Mouse (Mus musculus) liver, adult 2 months (tissue): Measurements from ENCODE around the gene Tbl3. TPM values are rescaled to one million over a fixed set of nuclear protein-coding genes. Genes with fewer than 3 reads are reported as not detected.

Experiments
- DNase-seq: peaks from one replicate; pipeline ENCODE4 v3.0.0-alpha.2; 2011; ENCODE audit warnings: low read depth, low spot score; ENCODE audit errors: extremely low read depth
- H3K27ac ChIP-seq: fragments of 200-500 bp; replicated peaks from 2 replicates; pipeline ENCODE4 v1.5.1; 2012; ENCODE audit warnings: low read depth, mild to moderate bottlenecking, control low read depth, inconsistent platforms, low read length; ENCODE audit not compliant: insufficient read depth
- H3K27me3 ChIP-seq: fragments of 200-500 bp; 2 replicates; pipeline ENCODE4 v1.6.1; 2012; ENCODE audit warnings: mild to moderate bottlenecking, moderate library complexity, low read length, inconsistent platforms; ENCODE audit not compliant: control insufficient read depth, insufficient read depth
- H3K36me3 ChIP-seq: fragments of 200-500 bp; 2 replicates; pipeline ENCODE4 v1.6.1; 2012; ENCODE audit warnings: low read length, inconsistent platforms; ENCODE audit not compliant: control insufficient read depth, insufficient read depth
- H3K4me1 ChIP-seq: fragments of 200-500 bp; 2 replicates; pipeline ENCODE4 v1.6.1; 2011; ENCODE audit warnings: low read length; ENCODE audit not compliant: control insufficient read depth, insufficient read depth
- H3K4me3 ChIP-seq: fragments of 200-500 bp; 2 replicates; pipeline ENCODE4 v1.5.1; 2011; ENCODE audit warnings: low read depth, mild to moderate bottlenecking, control low read depth, low read length, moderate library complexity; ENCODE audit not compliant: insufficient read depth
- H3K79me2 ChIP-seq: fragments of 200-500 bp; 2 replicates; pipeline ENCODE4 v1.6.1; 2012; ENCODE audit warnings: inconsistent platforms, mild to moderate bottlenecking, low read length, moderate library complexity; ENCODE audit not compliant: control insufficient read depth, insufficient read depth
- H3K9ac ChIP-seq: fragments of 200-500 bp; 2 replicates; pipeline ENCODE4 v1.6.1; 2012; ENCODE audit warnings: low read depth, mild to moderate bottlenecking, control low read depth, inconsistent platforms, low read length
- CTCF ChIP-seq: fragments of 200-500 bp; IDR thresholded peaks from 2 replicates; pipeline ENCODE4 v1.5.1; 2011; ENCODE audit warnings: low read depth, low read length, control low read depth
- POLR2A ChIP-seq: fragments of 200-500 bp; IDR thresholded peaks from 2 replicates; pipeline ENCODE4 v1.6.1; 2011; ENCODE audit warnings: low read length, control low read depth; ENCODE audit not compliant: insufficient read depth; ENCODE audit errors: extremely low read depth
- WGBS: fragments of 180-500 bp; shearing (Covaris S2); methylation state at CpG from one replicate; pipeline ENCODE4 v1.1.7; 2018; 5-methylcytosine and 5-hydroxymethylcytosine counted together
- polyA plus RNA-seq: library from polyadenylated mRNA; depleted of rRNA; stranded (reverse); fragments of >200 nt; gene quantifications from 2 replicates; pipeline ENCODE4 v1.2.3, GENCODE M21; 2012
- total RNA-seq: library from RNA; depleted of rRNA; stranded (reverse); fragments of >200 nt; gene quantifications from 2 replicates; pipeline ENCODE4 v1.2.3, GENCODE M21; 2014

The Tbl3 gene
- total and polyA plus RNA-seq, 2 experiments, result 14.2 to 37.9 TPM

DNA sequence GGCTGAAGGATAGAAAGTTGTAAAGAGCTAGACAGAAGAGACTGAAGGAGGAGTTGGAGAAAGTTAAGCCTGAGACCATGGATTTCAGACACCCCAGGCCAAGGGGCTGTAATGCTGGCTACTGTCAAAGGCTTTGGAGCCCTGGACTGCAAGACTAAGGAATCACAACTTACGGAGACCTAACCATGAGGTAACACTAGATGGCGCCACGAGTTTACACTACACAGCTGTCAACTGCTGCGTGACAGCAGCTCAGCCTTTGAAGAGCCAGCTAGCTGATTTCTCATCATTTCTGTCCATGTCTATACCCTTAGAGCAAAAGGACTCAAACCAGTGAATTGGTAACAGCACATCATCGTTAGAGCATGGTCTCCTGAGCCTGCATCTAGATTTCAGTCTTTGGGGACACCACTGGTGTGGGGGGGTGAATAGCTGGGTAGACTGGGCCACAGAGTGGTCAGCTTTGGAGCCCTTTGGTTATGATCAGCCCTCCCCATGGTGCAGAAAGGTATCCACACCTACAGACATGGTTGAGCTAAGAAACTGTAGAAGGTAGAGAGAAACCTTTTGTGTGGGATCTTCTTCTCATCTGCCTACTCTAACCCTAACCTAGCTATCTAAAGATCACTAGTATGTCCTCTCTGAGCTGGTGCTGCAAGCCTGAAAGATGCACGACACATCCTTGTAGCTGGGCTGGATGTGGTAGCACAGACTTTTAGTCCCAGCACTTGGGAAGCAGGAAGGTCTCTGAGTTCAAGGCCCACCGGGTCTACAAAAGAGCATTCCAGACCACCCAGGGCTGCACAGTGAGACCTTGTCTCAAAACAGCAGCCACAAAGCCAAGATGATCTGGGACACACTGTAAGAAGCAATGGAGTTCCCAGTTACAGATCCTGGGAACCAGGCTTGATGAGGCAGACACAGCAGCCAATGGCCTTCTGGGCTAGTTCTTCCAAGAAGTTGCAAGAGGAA, 38.4 kb upstream of the Tbl3 start:
- H3K79me2 ChIP-seq, result no peaks in the 10 kb centered on the region
- H3K9ac ChIP-seq, result no peak overlapping the region
- 23% methylated on average over 7 of the region's 7 CpGs for WGBS
- H3K4me3 ChIP-seq, result no peak overlapping the region
- TF ChIP-seq POLR2A, result no peak
- TF ChIP-seq CTCF, result peak; percentile 75
- peaks cover 23% of the 10 kb centered on the region for H3K4me1 ChIP-seq
- no peaks in the 10 kb centered on the region for H3K27me3 ChIP-seq
- DNase-seq, result peak; percentile 84
- peaks cover 8% of the 10 kb centered on the region; the same call in 1 of the 2 replicates for H3K36me3 ChIP-seq
- no peak overlapping the region for H3K27ac ChIP-seq

DNA sequence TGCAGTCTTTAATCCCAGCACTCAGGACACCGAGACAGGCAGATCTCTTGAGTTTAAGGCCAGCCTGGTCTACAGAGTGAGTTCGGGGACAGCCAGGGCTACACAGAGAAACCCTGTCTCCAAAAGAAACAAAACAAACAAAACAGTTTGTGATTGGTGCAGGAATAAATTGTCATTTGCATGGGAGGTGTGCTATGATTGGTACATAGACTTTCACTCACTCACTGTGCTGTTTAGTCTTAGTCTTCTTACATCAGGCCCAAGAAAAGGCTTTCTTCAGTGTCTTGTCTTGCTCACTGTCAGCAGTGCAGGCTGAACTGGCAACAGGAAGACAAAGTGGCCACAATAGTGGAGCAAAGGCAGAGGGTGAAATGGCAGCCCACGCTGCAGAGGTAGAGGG, 36.9 kb upstream of the Tbl3 start:
- 50% methylated on average over 3 of the region's 3 CpGs for WGBS
- TF ChIP-seq POLR2A, result no peak
- TF ChIP-seq CTCF, result no peak
- no peak overlapping the region for H3K4me3 ChIP-seq
- DNase-seq, result peak; percentile 57
- H3K79me2 ChIP-seq, result no peaks in the 10 kb centered on the region
- H3K27me3 ChIP-seq, result no peaks in the 10 kb centered on the region
- H3K27ac ChIP-seq, result peak overlapping the region; percentile 88
- peaks cover 30% of the 10 kb centered on the region for H3K4me1 ChIP-seq
- H3K36me3 ChIP-seq, result peaks cover 15% of the 10 kb centered on the region; the same call in 1 of the 2 replicates
- H3K9ac ChIP-seq, result peak overlapping the region; percentile 41

DNA sequence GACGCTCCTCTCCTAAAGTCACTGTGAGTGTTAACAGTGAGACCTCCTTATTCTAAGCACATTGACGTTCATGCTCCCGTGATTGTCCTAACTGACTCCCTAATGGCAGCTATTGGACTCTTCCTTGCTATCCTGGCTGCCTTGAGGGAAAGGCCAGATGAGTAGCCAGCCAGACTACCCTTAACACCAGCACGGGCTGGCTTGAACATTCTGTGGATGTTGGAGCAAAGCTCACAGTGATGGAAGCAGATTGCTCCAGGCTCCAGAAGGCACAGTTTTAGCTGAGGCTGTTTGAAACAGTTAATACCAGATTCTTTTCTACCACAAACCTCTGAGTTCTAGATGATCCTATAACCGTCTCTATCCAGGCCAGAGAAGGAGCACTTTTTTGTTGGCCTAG, 36.4 kb upstream of the Tbl3 start:
- peak; percentile 34 for DNase-seq
- WGBS, result 52% methylated on average over 5 of the region's 5 CpGs
- H3K79me2 ChIP-seq, result no peaks in the 10 kb centered on the region
- H3K4me1 ChIP-seq, result peaks cover 34% of the 10 kb centered on the region
- H3K9ac ChIP-seq, result peak overlapping the region; percentile 42
- H3K27me3 ChIP-seq, result no peaks in the 10 kb centered on the region
- H3K27ac ChIP-seq, result peak overlapping the region; percentile 88
- no peak overlapping the region for H3K4me3 ChIP-seq
- TF ChIP-seq CTCF, result no peak
- TF ChIP-seq POLR2A, result no peak
- peaks cover 15% of the 10 kb centered on the region; the same call in 1 of the 2 replicates for H3K36me3 ChIP-seq

DNA sequence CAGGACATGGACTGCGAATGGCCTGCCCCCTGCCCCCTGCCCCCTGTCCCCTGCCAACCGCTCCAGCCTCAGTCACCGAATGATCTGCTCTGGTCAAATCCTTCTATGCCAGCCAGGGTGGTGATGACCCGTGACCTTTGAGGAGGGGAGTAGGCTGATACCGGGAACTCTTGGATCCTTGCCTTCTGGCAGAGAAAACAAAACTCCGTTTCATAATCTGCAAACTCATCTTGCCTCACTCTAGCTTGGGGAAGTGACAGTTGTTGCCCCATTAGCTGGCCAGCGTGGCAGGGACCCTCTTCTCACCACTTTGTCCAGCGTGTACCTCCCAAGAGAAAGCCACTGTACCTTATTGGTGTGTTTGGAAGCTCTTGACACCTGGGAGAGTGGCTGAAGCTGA, 34.8 kb upstream of the Tbl3 start:
- Histone ChIP-seq H3K36me3 (peaks cover 15% of the 10 kb centered on the region; the same call in 1 of the 2 replicates), H3K79me2 (no peaks in the 10 kb centered on the region; the same call in 1 of the 2 replicates), H3K4me3 (no peak overlapping the region), H3K9ac (peak overlapping the region; percentile 20; the same call in 1 of the 2 replicates), H3K4me1 (peaks cover 34% of the 10 kb centered on the region), H3K27ac (peak overlapping the region; percentile 88), H3K27me3 (no peaks in the 10 kb centered on the region)
- no peak for TF ChIP-seq POLR2A
- TF ChIP-seq CTCF, result no peak
- WGBS, result 16% methylated on average over 8 of the region's 8 CpGs
- DNase-seq, result peak; percentile 99

DNA sequence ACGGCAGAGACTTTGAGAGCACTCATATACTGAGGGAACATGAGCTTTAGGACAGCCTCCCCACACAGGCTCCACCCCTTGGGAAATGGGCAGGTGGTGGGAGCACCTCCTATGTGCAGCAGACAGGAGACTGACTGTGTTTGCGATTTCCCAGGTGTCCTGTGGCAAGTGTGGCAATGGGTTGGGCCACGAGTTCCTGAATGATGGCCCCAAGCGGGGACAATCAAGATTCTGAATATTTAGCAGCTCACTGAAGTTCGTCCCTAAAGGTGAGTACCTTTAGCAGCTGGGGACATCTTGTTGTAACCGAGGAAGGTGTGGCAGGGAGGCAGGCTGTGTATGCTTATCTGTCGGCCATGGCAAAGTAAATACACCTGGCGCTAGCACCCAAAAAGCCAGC, 32.5 kb upstream of the Tbl3 start:
- peak; percentile 60 for DNase-seq
- H3K4me1 ChIP-seq, result peaks cover 38% of the 10 kb centered on the region
- H3K4me3 ChIP-seq, result no peak overlapping the region
- H3K27ac ChIP-seq, result peak overlapping the region; percentile 35
- WGBS, result 28% methylated on average over 8 of the region's 8 CpGs
- H3K27me3 ChIP-seq, result no peaks in the 10 kb centered on the region
- TF ChIP-seq POLR2A, result no peak
- TF ChIP-seq CTCF, result no peak
- peak overlapping the region; percentile 12; the same call in 1 of the 2 replicates for H3K9ac ChIP-seq
- H3K79me2 ChIP-seq, result no peaks in the 10 kb centered on the region; the same call in 1 of the 2 replicates
- H3K36me3 ChIP-seq, result peaks cover 15% of the 10 kb centered on the region; the same call in 1 of the 2 replicates

DNA sequence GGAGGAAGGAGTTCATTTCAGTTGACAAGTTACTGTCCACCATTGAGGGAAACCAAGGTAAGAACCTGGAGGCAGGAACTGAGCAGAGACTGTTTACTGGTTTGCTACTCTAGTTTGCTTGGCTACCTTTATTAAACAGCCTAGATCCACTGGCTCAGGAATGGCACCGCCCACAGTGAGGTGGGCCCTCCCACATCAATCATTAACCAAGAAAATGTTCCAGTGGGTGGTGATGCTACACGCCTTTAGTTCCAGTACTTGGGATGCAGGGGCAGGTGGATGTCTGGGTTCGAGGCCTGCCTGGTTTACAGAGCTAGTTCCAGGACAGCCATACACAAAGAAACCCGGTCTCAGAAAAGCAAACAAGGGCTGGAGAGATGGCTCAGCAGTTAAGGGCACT, 30.8 kb upstream of the Tbl3 start:
- peak overlapping the region; percentile 93; the same call in 1 of the 2 replicates for H3K9ac ChIP-seq
- H3K4me1 ChIP-seq, result peaks cover 31% of the 10 kb centered on the region
- H3K36me3 ChIP-seq, result peaks cover 14% of the 10 kb centered on the region; the same call in 1 of the 2 replicates
- H3K27ac ChIP-seq, result peak overlapping the region; percentile 99
- peak; percentile 92 for DNase-seq
- TF ChIP-seq POLR2A (0 out of 2 replicates have a peak, but pooled peaks have one; percentile 30), CTCF (no peak)
- H3K27me3 ChIP-seq, result no peaks in the 10 kb centered on the region
- WGBS, result 38% methylated on average over 4 of the region's 4 CpGs
- no peaks in the 10 kb centered on the region; the same call in 1 of the 2 replicates for H3K79me2 ChIP-seq
- H3K4me3 ChIP-seq, result peak overlapping the region; percentile 91
